Mouse (Mus musculus): ENCODE data around the gene Gm9999. TPM values are rescaled to one million over a fixed set of nuclear protein-coding genes. Genes with fewer than 3 reads are reported as not detected.

Gene Gm9999
- polyA plus RNA-seq, 1 experiment = 1,518 TPM

DNA sequence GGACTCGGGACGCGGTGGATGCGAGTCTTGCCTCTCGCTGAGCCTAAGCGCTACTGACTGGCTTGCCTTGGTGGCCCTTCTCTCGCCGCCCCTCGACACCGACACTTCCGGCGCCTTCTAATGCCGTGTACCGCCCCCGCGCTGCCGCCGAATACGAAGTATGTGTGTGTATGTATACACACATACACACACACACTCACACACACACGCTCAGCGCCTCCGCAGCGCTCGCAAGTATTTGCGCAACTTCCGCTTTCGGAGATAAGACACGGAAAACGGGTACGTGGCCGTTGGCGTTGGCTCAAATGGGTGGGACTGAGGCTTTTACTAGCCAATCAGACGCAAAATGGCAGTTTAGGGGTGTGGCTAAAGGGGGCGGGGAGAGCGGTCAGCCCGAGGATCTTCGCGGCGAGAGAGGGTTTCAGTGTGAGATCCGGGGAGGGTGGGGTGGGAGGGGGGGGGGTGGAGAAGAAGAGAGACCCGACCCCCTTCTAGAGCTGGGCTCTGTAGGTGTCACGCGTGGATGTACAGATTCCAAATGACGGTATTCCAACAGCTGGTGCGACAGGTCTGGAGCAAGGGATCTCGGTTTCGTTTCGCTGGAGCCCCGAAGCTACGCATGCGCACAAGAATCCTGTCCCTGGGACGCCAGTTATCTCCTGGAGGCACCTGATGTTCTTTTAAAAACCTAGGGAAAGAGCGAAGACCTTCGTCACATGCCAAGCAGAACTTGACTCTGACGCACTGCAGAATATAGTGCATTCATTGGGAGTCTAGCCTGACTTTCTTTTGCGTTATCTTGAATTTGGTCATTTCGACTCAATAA is 25.0 kb downstream of the Gm9999 start, which contains the start of gene Spty2d1:
Gene Spty2d1 (minus strand): TSS at position 244 of the 826 bp plus-strand sequence.
- H3K36me3 ChIP-seq (ENCODE audit: control insufficient read depth, insufficient read depth, low read length) = no peaks in the 10 kb centered on the region
- H3K27ac ChIP-seq (ENCODE audit: control insufficient read depth, insufficient read depth, low read depth, low read length) = peak within 1 kb of the TSS; percentile 94
- peak; percentile 17; the same call in 1 of the 2 replicates for TF ChIP-seq CTCF (IDR thresholded peaks at IDR 0.05; ENCODE audit: control insufficient read depth, insufficient read depth, insufficient replicate concordance, low read depth, low read length)
- TF ChIP-seq POLR2A (IDR thresholded peaks at IDR 0.05; ENCODE audit: control insufficient read depth, low read depth, low read length) = peak; percentile 88
- H3K4me1 ChIP-seq (ENCODE audit: control insufficient read depth, insufficient read depth, low read length) = no peaks in the 10 kb centered on the region; the same call in 1 of the 2 replicates
- no peaks in the 10 kb centered on the region for H3K27me3 ChIP-seq (ENCODE audit: control insufficient read depth, insufficient read depth, low read length)
- peak within 1 kb of the TSS; percentile 91 for H3K4me3 ChIP-seq (ENCODE audit: control insufficient read depth, low read depth, low read length)

GRCm38 (mm10) chr7:47013131-47013767 is 29.9 kb downstream of the Gm9999 start:
- TF ChIP-seq CTCF (IDR thresholded peaks at IDR 0.05; ENCODE audit: control insufficient read depth, insufficient read depth, insufficient replicate concordance, low read depth, low read length) = no peak
- TF ChIP-seq POLR2A (IDR thresholded peaks at IDR 0.05; ENCODE audit: control insufficient read depth, low read depth, low read length) = no peak
- Histone ChIP-seq H3K4me3 (ENCODE audit: control insufficient read depth, low read depth, low read length) (no peak overlapping the region), H3K27me3 (ENCODE audit: control insufficient read depth, insufficient read depth, low read length) (no peaks in the 10 kb centered on the region), H3K36me3 (ENCODE audit: control insufficient read depth, insufficient read depth, low read length) (no peaks in the 10 kb centered on the region), H3K4me1 (ENCODE audit: control insufficient read depth, insufficient read depth, low read length) (peaks cover 2% of the 10 kb centered on the region; the same call in 1 of the 2 replicates), H3K27ac (ENCODE audit: control insufficient read depth, insufficient read depth, low read depth, low read length) (no peak overlapping the region)

GRCm38 (mm10) chr7:47014564-47015389 is 31.4 kb downstream of the Gm9999 start:
- Histone ChIP-seq H3K27ac (ENCODE audit: control insufficient read depth, insufficient read depth, low read depth, low read length) (no peak overlapping the region), H3K36me3 (ENCODE audit: control insufficient read depth, insufficient read depth, low read length) (no peaks in the 10 kb centered on the region), H3K4me3 (ENCODE audit: control insufficient read depth, low read depth, low read length) (no peak overlapping the region)

DNA sequence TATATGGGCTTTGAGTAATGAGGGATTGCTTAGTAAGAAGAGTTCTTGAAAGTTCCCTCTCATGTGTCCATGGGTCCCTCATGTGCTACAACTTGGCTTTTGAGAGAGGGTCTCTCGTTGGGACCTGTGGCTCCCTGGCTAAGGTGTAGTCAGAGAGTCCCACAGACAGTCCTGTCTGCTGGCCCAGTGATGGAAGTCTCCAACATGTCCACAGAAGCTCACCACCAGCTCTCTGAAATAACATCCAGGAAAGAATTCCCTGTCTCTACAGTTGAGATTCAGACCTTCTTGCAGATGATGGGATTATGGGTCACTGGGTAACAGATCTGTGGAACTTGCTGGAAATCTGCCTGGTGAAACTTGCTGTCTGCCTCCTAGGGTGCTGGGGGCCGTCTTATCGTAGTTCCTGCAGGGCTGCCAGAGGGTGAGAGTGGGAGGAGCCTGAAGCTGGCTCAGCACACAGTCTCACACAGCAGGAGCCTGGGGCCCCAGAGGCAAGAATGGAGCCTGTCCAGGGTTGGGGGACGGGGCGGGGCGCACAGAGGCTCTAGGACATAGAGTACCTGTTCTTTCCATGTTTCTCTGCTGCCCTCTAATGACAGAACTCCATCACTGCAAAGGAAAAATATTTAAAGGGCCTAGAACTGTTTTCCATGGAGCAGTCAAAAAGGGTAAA is 32.1 kb downstream of the Gm9999 start:
- Histone ChIP-seq H3K36me3 (ENCODE audit: control insufficient read depth, insufficient read depth, low read length) (no peaks in the 10 kb centered on the region), H3K4me1 (ENCODE audit: control insufficient read depth, insufficient read depth, low read length) (0 out of 2 replicates have a peak, but pooled peaks cover 2% of the 10 kb centered on the region), H3K27ac (ENCODE audit: control insufficient read depth, insufficient read depth, low read depth, low read length) (no peak overlapping the region; the same call in 1 of the 2 replicates), H3K27me3 (ENCODE audit: control insufficient read depth, insufficient read depth, low read length) (no peaks in the 10 kb centered on the region), H3K4me3 (ENCODE audit: control insufficient read depth, low read depth, low read length) (no peak overlapping the region)
- no peak for TF ChIP-seq POLR2A (IDR thresholded peaks at IDR 0.05; ENCODE audit: control insufficient read depth, low read depth, low read length)
- peak; percentile 39; the same call in 1 of the 2 replicates for TF ChIP-seq CTCF (IDR thresholded peaks at IDR 0.05; ENCODE audit: control insufficient read depth, insufficient read depth, insufficient replicate concordance, low read depth, low read length)

More at GRCm38 (mm10) chr7:47014564-47015389, 31.4 kb downstream of the Gm9999 start:
- TF ChIP-seq POLR2A (IDR thresholded peaks at IDR 0.05; ENCODE audit: control insufficient read depth, low read depth, low read length) (no peak), CTCF (IDR thresholded peaks at IDR 0.05; ENCODE audit: control insufficient read depth, insufficient read depth, insufficient replicate concordance, low read depth, low read length) (no peak)
- Histone ChIP-seq H3K27me3 (ENCODE audit: control insufficient read depth, insufficient read depth, low read length) (no peaks in the 10 kb centered on the region), H3K4me1 (ENCODE audit: control insufficient read depth, insufficient read depth, low read length) (0 out of 2 replicates have a peak, but pooled peaks cover 2% of the 10 kb centered on the region)

GRCm38 (mm10) chr7:47016602-47017001 is 33.2 kb downstream of the Gm9999 start:
- no peak overlapping the region for H3K27ac ChIP-seq (ENCODE audit: control insufficient read depth, insufficient read depth, low read depth, low read length)
- H3K36me3 ChIP-seq (ENCODE audit: control insufficient read depth, insufficient read depth, low read length) = no peaks in the 10 kb centered on the region
- H3K4me1 ChIP-seq (ENCODE audit: control insufficient read depth, insufficient read depth, low read length) = peaks cover 2% of the 10 kb centered on the region; the same call in 1 of the 2 replicates
- no peaks in the 10 kb centered on the region for H3K27me3 ChIP-seq (ENCODE audit: control insufficient read depth, insufficient read depth, low read length)
- TF ChIP-seq POLR2A (IDR thresholded peaks at IDR 0.05; ENCODE audit: control insufficient read depth, low read depth, low read length) (no peak), CTCF (IDR thresholded peaks at IDR 0.05; ENCODE audit: control insufficient read depth, insufficient read depth, insufficient replicate concordance, low read depth, low read length) (no peak)
- no peak overlapping the region for H3K4me3 ChIP-seq (ENCODE audit: control insufficient read depth, low read depth, low read length)

- no peaks in the 10 kb centered on the region for H3K27me3 ChIP-seq (ENCODE audit: control insufficient read depth, insufficient read depth, low read length)
- H3K27ac ChIP-seq (ENCODE audit: control insufficient read depth, insufficient read depth, low read depth, low read length) = no peak overlapping the region
- peaks cover 2% of the 10 kb centered on the region; the same call in 1 of the 2 replicates for H3K4me1 ChIP-seq (ENCODE audit: control insufficient read depth, insufficient read depth, low read length)
- no peak overlapping the region for H3K4me3 ChIP-seq (ENCODE audit: control insufficient read depth, low read depth, low read length)
- TF ChIP-seq POLR2A (IDR thresholded peaks at IDR 0.05; ENCODE audit: control insufficient read depth, low read depth, low read length) (no peak), CTCF (IDR thresholded peaks at IDR 0.05; ENCODE audit: control insufficient read depth, insufficient read depth, insufficient replicate concordance, low read depth, low read length) (no peak)
- no peaks in the 10 kb centered on the region for H3K36me3 ChIP-seq (ENCODE audit: control insufficient read depth, insufficient read depth, low read length)
These were observed 33.8 kb downstream of the Gm9999 start for GRCm38 (mm10) chr7:47017146-47017545.

Measured in testis, adult 2 months (tissue).